Mouse (Mus musculus): ENCODE data around the gene Ahcyl1. TPM values are rescaled to one million over a fixed set of nuclear protein-coding genes. Genes with fewer than 3 reads are reported as not detected.

The Ahcyl1 gene
- total and polyA plus RNA-seq, 3 experiments = 31.3 to 83.4 (median 32.5) TPM

DNA sequence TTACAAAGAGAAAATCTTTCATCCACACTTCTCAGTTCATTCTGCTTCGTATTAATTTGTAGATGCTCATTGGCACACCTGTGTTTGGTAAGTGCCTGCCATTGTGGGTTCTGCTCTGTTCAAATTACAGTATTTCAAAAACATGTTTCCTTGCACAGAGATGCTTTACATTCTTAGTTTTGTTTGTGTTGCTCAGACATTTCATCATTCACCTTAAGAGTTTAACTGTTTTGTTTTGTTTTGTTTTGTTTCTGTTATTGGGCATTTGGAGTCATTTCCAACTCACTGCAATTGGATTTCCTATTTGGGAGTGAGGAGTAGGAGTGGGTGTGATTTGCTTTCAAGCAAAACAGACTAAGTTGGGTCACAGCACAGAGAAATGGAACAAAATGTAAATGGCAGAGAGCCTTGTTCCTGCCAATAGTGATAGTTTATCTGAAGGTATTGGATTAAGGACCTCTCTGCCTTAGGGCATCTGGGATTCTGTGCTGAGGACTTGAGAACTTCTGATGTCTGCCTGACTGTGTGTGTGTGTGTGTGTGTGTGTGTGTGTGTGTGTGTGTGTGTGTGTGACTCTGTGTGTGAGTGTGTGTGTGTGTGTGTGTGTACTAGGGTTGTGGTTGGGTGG, 5.5 kb upstream of the Ahcyl1 start:
- peaks cover 7 to 32% of the 10 kb centered on the region in 2 experiments for H3K4me1 ChIP-seq (ENCODE audit: control insufficient read depth in 1 of 2, insufficient read depth in 2 of 2)
- H3K9me3 ChIP-seq (replicated peaks; ENCODE audit: low read length) = no peaks in the 10 kb centered on the region
- no peaks in the 10 kb centered on the region for H3K79me2 ChIP-seq (replicated peaks; ENCODE audit: control insufficient read depth, extremely low read depth, insufficient read depth, poor library complexity, severe bottlenecking)
- TF ChIP-seq HCFC1 (IDR thresholded peaks at IDR 0.05; ENCODE audit: low read depth, low read length) (no peak), JUND (conservative IDR thresholded peaks at IDR 0.05; ENCODE audit: low read depth, low read length) (no peak), RCOR1 (conservative IDR thresholded peaks at IDR 0.05; ENCODE audit: low read depth, low read length) (no peak), MAX (IDR thresholded peaks at IDR 0.05; ENCODE audit: low read length) (no peak), POLR2A (IDR thresholded peaks at IDR 0.05; ENCODE audit: low read depth, low read length) (no peak), GABPA (IDR thresholded peaks at IDR 0.05; ENCODE audit: insufficient replicate concordance, low read depth, low read length) (no peak), BHLHE40 (IDR thresholded peaks at IDR 0.05; ENCODE audit: low read depth, low read length) (no peak), UBTF (IDR thresholded peaks at IDR 0.05; ENCODE audit: low read depth, low read length) (no peak), ZKSCAN1 (IDR thresholded peaks at IDR 0.05; ENCODE audit: borderline replicate concordance, low read depth, low read length) (no peak), NELFE (IDR thresholded peaks at IDR 0.05; ENCODE audit: low read depth, low read length) (no peak), POLR2AphosphoS2 (IDR thresholded peaks at IDR 0.05; ENCODE audit: low read depth, low read length) (no peak), CHD2 (IDR thresholded peaks at IDR 0.05; ENCODE audit: low read length) (no peak), MXI1 (IDR thresholded peaks at IDR 0.05; ENCODE audit: low read depth, low read length) (no peak), E2F4 (IDR thresholded peaks at IDR 0.05; ENCODE audit: insufficient replicate concordance, low read depth, low read length) (no peak), IRF4 (IDR thresholded peaks at IDR 0.05; ENCODE audit: low read depth, low read length) (no peak), ZNF384 (IDR thresholded peaks at IDR 0.05; ENCODE audit: low read depth, low read length) (no peak)
- DNase-seq (ENCODE audit: extremely low read depth) = no peak
- no peaks in the 10 kb centered on the region for H3K36me3 ChIP-seq (replicated peaks in 1 of 2; ENCODE audit: control insufficient read depth in 1 of 2, insufficient read depth in 1 of 2, low read length in 1 of 2)
- no peak overlapping the region for H3K27ac ChIP-seq (ENCODE audit: insufficient read depth, low read depth)
- dilution Hi-C loops (cut with MboI; ENCODE audit: extremely low pct_ligation_motif_present, extremely low pct_unique_long_range_greater_than_20kb, low sequenced_read_pairs) (no loop called here), in situ Hi-C loops (cut with MboI; ENCODE audit: low pct_ligation_motif_present, low pct_unique_long_range_greater_than_20kb, low sequenced_read_pairs) (loop anchor here (10.0 kb wide), 1 partner anchor 53 kb away; no protein-coding TSS in a partner anchor)
- H3K4me3 ChIP-seq (replicated peaks in 1 of 3; ENCODE audit: low read depth in 2 of 3, low read length in 2 of 3, poor library complexity in 1 of 3) = no peak overlapping the region
- H3K9ac ChIP-seq (ENCODE audit: insufficient read depth, low read depth) = no peak overlapping the region
- H3K27me3 ChIP-seq (replicated peaks) = no peaks in the 10 kb centered on the region
- no peak overlapping the region for H3K4me2 ChIP-seq (ENCODE audit: insufficient read depth, low read depth, poor library complexity, severe bottlenecking)

DNA sequence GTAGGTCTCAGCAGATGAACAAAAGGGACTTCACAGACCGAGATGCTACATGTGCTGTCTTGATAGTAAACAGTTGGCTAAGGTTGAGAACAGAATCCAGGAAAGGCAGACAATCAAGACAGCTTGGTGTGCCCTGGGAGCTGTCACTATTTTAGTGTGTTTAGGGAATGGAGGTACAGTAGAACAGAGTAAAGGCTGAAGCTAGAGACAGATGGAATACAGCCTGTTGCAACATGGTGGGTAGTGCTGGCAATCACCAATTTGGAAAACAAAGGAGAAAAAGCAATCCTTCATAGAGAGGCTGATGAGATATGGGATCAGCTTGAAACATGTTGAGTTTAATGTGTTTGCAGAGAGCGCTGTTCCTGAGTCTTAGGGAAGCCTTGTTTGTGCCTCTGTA, 4.3 kb upstream of the Ahcyl1 start:
- dilution Hi-C loops (cut with MboI; ENCODE audit: extremely low pct_ligation_motif_present, extremely low pct_unique_long_range_greater_than_20kb, low sequenced_read_pairs) (no loop called here), in situ Hi-C loops (cut with MboI; ENCODE audit: low pct_ligation_motif_present, low pct_unique_long_range_greater_than_20kb, low sequenced_read_pairs) (loop anchor here (10.0 kb wide), 1 partner anchor 54 kb away; no protein-coding TSS in a partner anchor)
- no peak overlapping the region for H3K9ac ChIP-seq (ENCODE audit: insufficient read depth, low read depth)

More for the DNA sequence above, 4.3 kb upstream of the Ahcyl1 start:
- H3K27ac ChIP-seq (ENCODE audit: insufficient read depth, low read depth) = no peak overlapping the region
- H3K4me3 ChIP-seq (replicated peaks in 1 of 3; ENCODE audit: low read depth in 2 of 3, low read length in 2 of 3, poor library complexity in 1 of 3) = no peak overlapping the region
- H3K36me3 ChIP-seq (replicated peaks in 1 of 2; ENCODE audit: control insufficient read depth in 1 of 2, insufficient read depth in 1 of 2, low read length in 1 of 2) = no peaks in the 10 kb centered on the region
- peaks cover 2% of the 10 kb centered on the region; the same call in 1 of the 2 replicates for H3K79me2 ChIP-seq (replicated peaks; ENCODE audit: control insufficient read depth, extremely low read depth, insufficient read depth, poor library complexity, severe bottlenecking)
- TF ChIP-seq SMC3 (IDR thresholded peaks at IDR 0.05; ENCODE audit: low read depth, low read length) (no peak), CHD2 (IDR thresholded peaks at IDR 0.05; ENCODE audit: low read length) (no peak), GABPA (IDR thresholded peaks at IDR 0.05; ENCODE audit: insufficient replicate concordance, low read depth, low read length) (no peak), MEF2A (IDR thresholded peaks at IDR 0.05; ENCODE audit: borderline replicate concordance, low read depth, low read length) (no peak), E2F4 (IDR thresholded peaks at IDR 0.05; ENCODE audit: insufficient replicate concordance, low read depth, low read length) (no peak), MAFK (IDR thresholded peaks at IDR 0.05; ENCODE audit: insufficient replicate concordance, low read length) (no peak), ZMIZ1 (IDR thresholded peaks at IDR 0.05; ENCODE audit: low read depth, low read length) (no peak), MXI1 (IDR thresholded peaks at IDR 0.05; ENCODE audit: low read depth, low read length) (no peak), MYC (IDR thresholded peaks at IDR 0.05; ENCODE audit: low read depth, low read length) (no peak), ZC3H11A (IDR thresholded peaks at IDR 0.05; ENCODE audit: low read depth, low read length) (no peak), TCF12 (IDR thresholded peaks at IDR 0.05; ENCODE audit: low read depth, low read length) (no peak), KAT2A (IDR thresholded peaks at IDR 0.05; ENCODE audit: insufficient replicate concordance, low read length) (no peak), MAZ (IDR thresholded peaks at IDR 0.05; ENCODE audit: low read depth, low read length) (no peak), JUND (conservative IDR thresholded peaks at IDR 0.05; ENCODE audit: low read depth, low read length) (no peak), ZKSCAN1 (IDR thresholded peaks at IDR 0.05; ENCODE audit: borderline replicate concordance, low read depth, low read length) (no peak)
- H3K4me2 ChIP-seq (ENCODE audit: insufficient read depth, low read depth, poor library complexity, severe bottlenecking) = no peak overlapping the region
- no peaks in the 10 kb centered on the region for H3K27me3 ChIP-seq (replicated peaks)
- H3K4me1 ChIP-seq (ENCODE audit: control insufficient read depth in 1 of 2, insufficient read depth in 2 of 2) = peaks cover 4 to 20% of the 10 kb centered on the region in 2 experiments; a peak in 3 of 4 replicates
- no peaks in the 10 kb centered on the region for H3K9me3 ChIP-seq (replicated peaks; ENCODE audit: low read length)
- no peak for DNase-seq (ENCODE audit: extremely low read depth)
